In the genomic region with DNA sequence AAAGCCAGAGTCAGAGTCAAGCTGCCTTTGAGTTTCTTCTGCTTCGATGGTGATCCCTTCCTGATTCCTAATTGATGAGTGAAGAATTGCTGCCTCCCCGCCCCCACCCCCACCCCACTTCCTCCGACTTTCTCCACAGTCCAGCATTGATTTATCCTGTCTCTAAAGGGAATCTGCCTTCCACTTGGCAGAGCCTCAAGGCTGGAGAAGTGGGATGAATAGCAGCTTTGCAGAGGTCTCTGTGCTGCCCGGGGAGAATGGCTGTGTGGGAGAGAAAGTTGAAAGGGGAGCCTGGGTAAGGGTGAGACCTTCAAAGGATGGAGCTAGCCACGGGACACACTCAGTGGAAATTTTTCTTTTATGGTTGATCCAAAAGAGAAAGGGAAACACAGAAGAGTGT, we compare ENCODE assay signal across 20 mouse cellular contexts. TPM values are rescaled to one million over a fixed set of nuclear protein-coding genes. Genes with fewer than 3 reads are reported as not detected.
DNase-seq lines count a peak whose midpoint lies in the region; ATAC-seq lines count a peak whose summit lies in the region.
"Had no signal": no experiment of that assay in that cellular context is flagged by ENCODE, and none has a peak within 500 bp of the region (broad histone marks: within the 10 kb centered on the region; RNA-seq: fewer than 3 reads in every experiment).

No protein-coding gene starts in this region.

- no peaks in the 10 kb centered on the region for H3K36me3 ChIP-seq in hindbrain, embryonic 16.5 days (ENCODE audit: control insufficient read depth, insufficient read depth, low read length)
- no peaks in the 10 kb centered on the region for H3K36me3 ChIP-seq in hindbrain, embryonic 13.5 days
- H3K36me3 ChIP-seq: embryonic facial prominence, embryonic 13.5 days; forebrain, embryonic 12.5 days; heart, embryonic 13.5 days had no signal

- H3K9ac ChIP-seq in hindbrain, embryonic 16.5 days (ENCODE audit: low read depth, low read length) = no peak overlapping the region
- H3K9ac ChIP-seq in hindbrain, embryonic 13.5 days = no peak overlapping the region
- H3K9ac ChIP-seq: embryonic facial prominence, embryonic 13.5 days; forebrain, embryonic 12.5 days; heart, embryonic 13.5 days; hindbrain, embryonic 14.5 days had no signal

- H3K4me3 ChIP-seq in hindbrain, embryonic 16.5 days (ENCODE audit: low read length) = no peak overlapping the region
- H3K4me3 ChIP-seq in hindbrain, embryonic 13.5 days = no peak overlapping the region
- H3K4me3 ChIP-seq: embryonic facial prominence, embryonic 13.5 days; forebrain, embryonic 12.5 days; heart, embryonic 13.5 days had no signal

- H3K9me3 ChIP-seq in hindbrain, embryonic 16.5 days (ENCODE audit: control insufficient read depth, low read length) = no peaks in the 10 kb centered on the region
- H3K9me3 ChIP-seq in hindbrain, embryonic 13.5 days = no peaks in the 10 kb centered on the region
- H3K9me3 ChIP-seq: embryonic facial prominence, embryonic 13.5 days; forebrain, embryonic 12.5 days; heart, embryonic 13.5 days had no signal

- no peaks in the 10 kb centered on the region for H3K27me3 ChIP-seq in hindbrain, embryonic 16.5 days (replicated peaks; ENCODE audit: control insufficient read depth, insufficient read depth, low read length)
- H3K27me3 ChIP-seq in hindbrain, embryonic 13.5 days = no peaks in the 10 kb centered on the region
- H3K27me3 ChIP-seq: embryonic facial prominence, embryonic 13.5 days; forebrain, embryonic 12.5 days; heart, embryonic 13.5 days had no signal

- ATAC-seq in hindbrain, embryonic 16.5 days = 0 out of 2 replicates have a peak, but pooled peaks have one; percentile 24
- ATAC-seq in hindbrain, embryonic 13.5 days (ENCODE audit: low FRiP score) = no peak
- ATAC-seq: forebrain, embryonic 16.5 days; inflammation-experienced regulatory T-cells, adult 6 months; intestine, postnatal 0 days had no signal

- 0 out of 2 replicates have a peak overlapping the region, but pooled peaks have one; percentile 13 for H3K27ac ChIP-seq in hindbrain, embryonic 16.5 days (ENCODE audit: low read depth, low read length)
- no peak overlapping the region for H3K27ac ChIP-seq in hindbrain, embryonic 13.5 days
- H3K27ac ChIP-seq: embryonic facial prominence, embryonic 13.5 days; forebrain, embryonic 12.5 days; heart, embryonic 13.5 days; hindbrain, embryonic 14.5 days had no signal

- H3K4me1 ChIP-seq in hindbrain, embryonic 16.5 days (ENCODE audit: control insufficient read depth, insufficient read depth, low read depth, low read length) = peaks cover 4% of the 10 kb centered on the region; the same call in 1 of the 2 replicates
- H3K4me1 ChIP-seq in hindbrain, embryonic 13.5 days (replicated peaks) = peaks cover 25% of the 10 kb centered on the region
- H3K4me1 ChIP-seq: embryonic facial prominence, embryonic 13.5 days had no signal

- DNase-seq in kidney, postnatal 14 days = peak; percentile 11
- DNase-seq in kidney, postnatal 25 days = no peak
- DNase-seq in adrenal gland, postnatal 10 days = peak; percentile 55
- DNase-seq in adrenal gland, postnatal 36 days = peak; percentile 57 to 65
- DNase-seq in gastrocnemius, postnatal 4 days (ENCODE audit: low spot score in 2 of 2) = no peak
- DNase-seq in thymus, postnatal 0 days (ENCODE audit: low spot score) = no peak
- DNase-seq: cerebellum, adult 11-12 months; cerebellum, adult 9-10 months; cerebellum, postnatal 25 days; gastrocnemius, postnatal 10 days; heart, postnatal 4 days had no signal

- H3K4me2 ChIP-seq in hindbrain, embryonic 16.5 days (ENCODE audit: low read length) = no peak overlapping the region
- no peak overlapping the region for H3K4me2 ChIP-seq in hindbrain, embryonic 13.5 days
- H3K4me2 ChIP-seq: embryonic facial prominence, embryonic 13.5 days; forebrain, embryonic 12.5 days; heart, embryonic 13.5 days; hindbrain, embryonic 14.5 days had no signal

- 32% methylated on average over 5 of the region's 5 CpGs for WGBS in hindbrain, embryonic 16.5 days
- WGBS in hindbrain, embryonic 13.5 days = 36% methylated on average over 5 of the region's 5 CpGs

RNA-seq across cellular contexts. Expression of a gene that starts 18.9 kb away (rescaled TPM):
- polyA plus RNA-seq in hindbrain, embryonic 16.5 days (2015; fragmentation: Nextera tagmentation; extraction: Ambion mirVana) = 38.3 and 40.0 TPM in 2 replicates
- polyA plus RNA-seq in hindbrain, embryonic 13.5 days (2015; fragmentation: Nextera tagmentation; extraction: Ambion mirVana) = 18.1 and 25.0 TPM in 2 replicates
- total RNA-seq in adrenal gland, postnatal 10 days (2021) = 10 to 100 TPM; 44.1 to 60.6 TPM
- total RNA-seq in adrenal gland, postnatal 36 days (2021) = 100 to 1,000 TPM in 1 of 2 experiments, 10 to 100 TPM in 1; 56.5 to 109 TPM
- total RNA-seq in gastrocnemius, postnatal 4 days (2021) = 10 to 100 TPM; 43.6 to 48.9 TPM
- polyA plus RNA-seq in thymus, postnatal 0 days (2015; fragmentation: Nextera tagmentation; extraction: Ambion mirVana) = 4.5 and 5.2 TPM in 2 replicates

Comparison
In these comparisons a context has a peak if more than half of its experiments do, and no peak if none do; other contexts are left out.
1. DNase-seq: peak in kidney, postnatal 14 days (single experiment), adrenal gland, postnatal 10 days (single experiment) and adrenal gland, postnatal 36 days (2 of 2); none in kidney, postnatal 25 days (0 of 2), gastrocnemius, postnatal 4 days (0 of 2) and thymus, postnatal 0 days (single experiment).